Mouse (Mus musculus) hindbrain, embryonic 13.5 days (tissue): ENCODE data around the gene Gpr1. TPM values are rescaled to one million over a fixed set of nuclear protein-coding genes. Genes with fewer than 3 reads are reported as not detected.
A peak's percentile ranks its signal among the peaks of the same experiment; 100 is the strongest.

Experiments used
- ATAC-seq: fragments of 200-750 bp; cut with Nextera tagmentation; 2 replicates; pipeline ENCODE4 v1.8.0; 2017; ENCODE audit warnings: moderate TSS enrichment; ENCODE audit not compliant: low FRiP score
- H3K27ac ChIP-seq: fragments of 300-500 bp; sonication (generic); 2 replicates; pipeline ENCODE4 v1.5.1; 2015; ENCODE audit warnings: inconsistent platforms, mild to moderate bottlenecking, moderate library complexity
- H3K27me3 ChIP-seq: fragments of 300-500 bp; sonication (generic); 2 replicates; pipeline ENCODE4 v1.6.1; 2015; ENCODE audit warnings: mild to moderate bottlenecking, inconsistent platforms
- H3K36me3 ChIP-seq: fragments of 300-500 bp; sonication (generic); 2 replicates; pipeline ENCODE4 v1.6.1; 2015; ENCODE audit warnings: mild to moderate bottlenecking, inconsistent platforms
- H3K4me1 ChIP-seq: fragments of 300-500 bp; sonication (generic); replicated peaks from 2 replicates; pipeline ENCODE4 v1.6.1; 2015; ENCODE audit warnings: inconsistent platforms
- H3K4me2 ChIP-seq: fragments of 300-500 bp; sonication (generic); 2 replicates; pipeline ENCODE4 v1.6.1; 2015; ENCODE audit warnings: inconsistent platforms, mild to moderate bottlenecking, moderate library complexity
- H3K4me3 ChIP-seq: fragments of 300-500 bp; sonication (generic); 2 replicates; pipeline ENCODE4 v1.5.1; 2015; ENCODE audit warnings: mild to moderate bottlenecking, inconsistent platforms
- H3K9ac ChIP-seq: fragments of 300-500 bp; sonication (generic); 2 replicates; pipeline ENCODE4 v1.6.1; 2015; ENCODE audit warnings: mild to moderate bottlenecking, inconsistent platforms
- H3K9me3 ChIP-seq: fragments of 300-500 bp; sonication (generic); 2 replicates; pipeline ENCODE4 v1.6.1; 2016; ENCODE audit warnings: inconsistent platforms
- WGBS: fragments of 180-500 bp; shearing (Covaris S2); methylation state at CpG from one replicate; pipeline ENCODE4 v1.1.7; 2015; 5-methylcytosine and 5-hydroxymethylcytosine counted together
- polyA plus RNA-seq: library from polyadenylated mRNA; unstranded; fragments of >200 nt; fragmentation: Nextera tagmentation; extraction: Ambion mirVana; gene quantifications from 2 replicates; pipeline ENCODE4 v1.2.1, GENCODE M21; 2015

Gene Gpr1
- polyA plus RNA-seq, 1 experiment from 2014 or later = 0.73 TPM

DNA sequence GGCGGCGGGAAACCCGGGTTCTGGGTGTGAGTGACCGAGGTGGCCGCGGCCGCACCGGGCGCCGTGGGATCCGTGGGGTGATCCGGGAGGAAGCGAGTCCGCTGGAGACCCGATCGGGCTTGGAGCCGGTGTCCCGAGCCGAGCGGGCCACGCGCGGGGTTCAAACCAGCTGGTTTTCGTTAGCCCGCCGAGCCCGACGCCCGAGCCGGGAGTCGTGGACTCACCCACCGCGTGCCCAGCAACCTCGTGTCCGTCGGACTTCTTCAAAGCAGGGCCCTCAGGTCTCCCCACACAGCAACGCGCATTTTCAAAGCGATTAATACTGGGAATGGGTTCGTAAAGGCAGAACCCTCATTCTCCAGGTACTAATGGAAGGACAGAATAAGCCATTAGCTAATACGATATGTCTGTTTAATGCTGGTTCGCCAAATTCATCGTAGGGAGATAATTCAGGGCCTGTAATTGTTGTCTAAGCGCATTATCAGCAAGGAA is 34.1 kb upstream of the Gpr1 start:
- peak overlapping the region; percentile 62 for H3K27ac ChIP-seq

DNA sequence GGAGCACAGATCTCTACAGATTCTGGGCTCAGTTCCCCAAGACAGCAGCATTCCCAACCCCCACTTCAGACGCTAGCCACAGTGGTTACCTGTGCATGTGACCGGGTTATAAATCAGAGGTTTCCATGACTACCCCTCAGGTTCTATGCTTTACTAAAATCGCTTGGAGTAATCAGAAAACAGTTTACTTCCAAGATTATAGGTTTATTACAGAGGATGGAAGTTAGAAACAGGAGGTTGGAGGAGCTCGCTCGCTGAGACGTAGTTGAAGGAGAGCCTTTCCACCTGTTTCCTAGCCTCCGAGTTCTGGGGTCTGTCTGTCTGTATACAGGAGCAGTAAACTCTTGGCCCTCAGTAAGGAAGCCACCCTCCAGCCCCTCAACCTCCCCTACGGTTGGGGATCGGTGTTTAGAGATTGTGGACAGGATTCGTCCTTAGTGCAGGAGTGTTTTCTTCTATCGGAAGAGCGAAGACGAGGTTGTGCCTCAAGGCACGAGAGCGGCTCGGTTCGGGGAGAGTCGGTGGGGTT is 33.6 kb upstream of the Gpr1 start:
- Histone ChIP-seq H3K36me3 (no peaks in the 10 kb centered on the region), H3K4me3 (peak overlapping the region; percentile 35), H3K9me3 (no peaks in the 10 kb centered on the region), H3K4me1 (peaks cover 16% of the 10 kb centered on the region), H3K27ac (peak overlapping the region; percentile 62), H3K4me2 (peak overlapping the region; percentile 56), H3K27me3 (peaks cover 76% of the 10 kb centered on the region), H3K9ac (peak overlapping the region; percentile 66)
- no peak for ATAC-seq
- WGBS = under 1% methylated on average over 18 of the region's 18 CpGs

More for the DNA sequence above, 34.1 kb upstream of the Gpr1 start:
- peaks cover 21% of the 10 kb centered on the region for H3K4me1 ChIP-seq
- 3% methylated on average over 44 of the region's 44 CpGs for WGBS
- no peak for ATAC-seq
- no peaks in the 10 kb centered on the region for H3K9me3 ChIP-seq
- H3K27me3 ChIP-seq = peaks cover 81% of the 10 kb centered on the region
- H3K4me3 ChIP-seq = peak overlapping the region; percentile 35
- H3K4me2 ChIP-seq = peak overlapping the region; percentile 56
- no peaks in the 10 kb centered on the region for H3K36me3 ChIP-seq
- H3K9ac ChIP-seq = peak overlapping the region; percentile 66

DNA sequence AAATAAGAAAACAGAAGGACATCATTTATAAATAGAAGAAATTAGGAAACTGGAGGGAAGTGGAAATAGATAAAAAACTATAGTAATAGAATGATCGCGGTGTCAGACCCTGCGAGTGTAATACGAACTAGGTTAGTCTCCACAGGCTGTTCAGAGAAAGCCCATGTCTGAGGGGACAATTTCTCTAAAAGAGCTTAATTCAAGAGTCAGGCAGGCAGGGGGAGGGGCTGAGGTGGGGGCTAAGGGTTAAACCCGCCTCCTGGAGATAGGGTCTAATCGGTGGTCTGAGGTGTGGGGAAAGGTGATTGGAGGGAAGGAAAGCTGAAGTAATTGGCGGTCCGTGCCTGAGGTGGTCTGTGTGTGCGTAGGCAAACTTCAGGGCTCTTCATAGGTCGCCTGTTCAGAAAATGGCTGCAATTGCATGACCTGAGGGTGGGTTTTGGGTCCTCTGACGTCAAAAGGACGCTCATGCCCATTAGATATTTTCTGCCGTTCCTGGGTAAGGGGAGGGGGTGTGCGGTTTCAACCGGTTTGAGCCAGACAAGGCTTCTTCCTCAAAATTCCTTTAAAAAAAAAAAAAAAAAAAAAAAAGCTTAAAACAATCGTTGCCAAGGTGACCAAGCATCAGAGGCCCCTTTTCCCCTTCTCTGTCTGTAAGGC is 32.6 kb upstream of the Gpr1 start:
- peak; percentile 85 for ATAC-seq
- Histone ChIP-seq H3K27ac (no peak overlapping the region), H3K9ac (no peak overlapping the region), H3K4me2 (peak overlapping the region; percentile 56), H3K4me3 (peak overlapping the region; percentile 17), H3K27me3 (peaks cover 67% of the 10 kb centered on the region), H3K36me3 (no peaks in the 10 kb centered on the region), H3K9me3 (no peaks in the 10 kb centered on the region), H3K4me1 (peaks cover 12% of the 10 kb centered on the region)
- WGBS = 2% methylated on average over 16 of the region's 16 CpGs

DNA sequence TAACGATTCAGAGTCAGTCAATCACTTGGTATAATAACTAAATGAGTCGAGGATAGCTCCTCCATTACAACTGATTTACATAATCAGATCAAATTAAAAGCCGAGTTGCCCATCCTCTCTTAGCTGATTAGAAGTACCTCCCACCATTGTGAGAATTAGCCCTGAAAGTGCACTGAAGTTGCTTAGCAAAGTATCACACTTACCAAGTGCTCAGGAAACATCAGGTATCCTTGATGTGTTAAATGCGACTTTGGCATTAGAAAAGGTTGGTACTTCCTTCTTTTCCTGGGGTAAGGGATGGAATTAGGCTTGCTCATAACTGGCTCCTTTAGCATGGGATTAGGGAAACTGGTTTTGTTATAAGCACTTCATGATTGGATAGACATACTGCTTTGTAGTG is 29.5 kb upstream of the Gpr1 start:
- Histone ChIP-seq H3K27ac (no peak overlapping the region), H3K9ac (no peak overlapping the region), H3K9me3 (no peaks in the 10 kb centered on the region), H3K4me2 (no peak overlapping the region), H3K4me3 (no peak overlapping the region), H3K27me3 (peaks cover 36% of the 10 kb centered on the region), H3K36me3 (no peaks in the 10 kb centered on the region), H3K4me1 (peaks cover 12% of the 10 kb centered on the region)
- WGBS = 69% methylated on average over 4 of the region's 4 CpGs
- no peak for ATAC-seq

DNA sequence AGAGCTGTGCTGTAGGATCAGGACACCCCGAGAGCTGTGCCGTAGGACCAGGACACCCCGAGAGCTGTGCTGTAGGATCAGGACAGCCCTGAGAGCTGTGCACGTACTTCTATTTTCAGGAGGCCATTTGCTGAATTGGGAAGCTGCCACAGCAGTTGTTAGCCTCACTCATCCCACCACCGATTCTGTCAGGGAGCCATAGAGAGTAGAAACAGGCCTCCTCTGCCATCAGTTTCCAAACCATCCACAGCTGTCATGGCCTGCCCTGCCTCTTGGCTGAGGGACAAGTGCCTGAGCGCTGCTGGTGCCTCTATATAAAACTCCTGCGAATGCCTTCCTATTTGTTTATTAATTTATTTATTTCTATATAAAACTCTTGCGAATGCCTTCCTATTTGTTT is 25.4 kb upstream of the Gpr1 start:
- H3K4me2 ChIP-seq = no peak overlapping the region
- peaks cover 2% of the 10 kb centered on the region; the same call in 1 of the 2 replicates for H3K27me3 ChIP-seq
- no peak overlapping the region for H3K4me3 ChIP-seq
- WGBS = 94% methylated on average over 8 of the region's 8 CpGs
- H3K4me1 ChIP-seq = peaks cover 9% of the 10 kb centered on the region
- no peak for ATAC-seq
- H3K27ac ChIP-seq = no peak overlapping the region
- H3K9ac ChIP-seq = no peak overlapping the region
- H3K36me3 ChIP-seq = no peaks in the 10 kb centered on the region
- no peaks in the 10 kb centered on the region for H3K9me3 ChIP-seq

DNA sequence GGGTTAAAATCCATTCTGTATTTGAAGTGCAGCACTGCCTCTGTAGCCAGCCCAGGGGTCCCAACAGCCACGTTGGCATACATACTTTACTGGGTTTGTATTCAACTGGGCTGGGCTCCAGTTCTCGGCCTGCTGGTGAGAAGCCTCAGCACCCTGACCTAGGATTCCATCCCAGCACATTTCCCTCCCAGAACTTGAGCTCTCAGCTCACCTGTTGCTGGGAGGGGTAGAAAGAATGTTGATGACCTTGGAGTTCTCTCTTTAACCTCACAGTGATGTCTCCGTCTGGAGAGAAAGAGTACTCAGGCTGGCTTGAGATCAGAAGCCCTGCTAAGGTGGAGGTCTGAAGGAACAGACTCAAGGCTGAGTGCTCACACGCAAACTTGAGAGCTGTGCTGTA is 25.0 kb upstream of the Gpr1 start:
- ATAC-seq = no peak
- no peak overlapping the region for H3K4me2 ChIP-seq
- H3K9me3 ChIP-seq = no peaks in the 10 kb centered on the region
- 0 out of 2 replicates have a peak, but pooled peaks cover 3% of the 10 kb centered on the region for H3K27me3 ChIP-seq
- no peak overlapping the region for H3K4me3 ChIP-seq
- no peaks in the 10 kb centered on the region for H3K36me3 ChIP-seq
- 63% methylated on average over 4 of the region's 4 CpGs for WGBS
- H3K9ac ChIP-seq = no peak overlapping the region
- peaks cover 9% of the 10 kb centered on the region for H3K4me1 ChIP-seq
- H3K27ac ChIP-seq = no peak overlapping the region

DNA sequence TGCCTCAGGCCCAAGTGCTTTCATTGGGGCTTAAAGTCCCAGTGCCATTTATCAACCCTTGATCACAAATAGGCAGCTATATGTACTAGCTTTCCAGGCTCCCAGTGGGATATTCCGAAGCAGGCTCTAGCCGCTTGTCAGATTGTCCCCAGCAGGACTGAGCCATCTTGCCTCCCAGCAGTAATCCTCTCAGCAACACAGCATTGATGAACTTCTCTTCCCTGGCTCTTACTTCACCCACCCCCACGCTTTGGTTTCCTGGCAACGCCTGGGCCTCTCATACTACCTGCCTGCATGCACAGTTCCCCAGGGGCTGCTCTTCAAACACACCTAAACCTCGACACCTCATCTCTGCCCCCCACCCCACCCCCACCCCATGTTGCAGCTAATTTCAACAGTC is 23.0 kb upstream of the Gpr1 start:
- Histone ChIP-seq H3K4me1 (peaks cover 9% of the 10 kb centered on the region), H3K9ac (no peak overlapping the region), H3K4me3 (no peak overlapping the region), H3K36me3 (no peaks in the 10 kb centered on the region), H3K27me3 (0 out of 2 replicates have a peak, but pooled peaks cover 3% of the 10 kb centered on the region), H3K4me2 (no peak overlapping the region), H3K9me3 (no peaks in the 10 kb centered on the region), H3K27ac (peak overlapping the region; percentile 52; the same call in 1 of the 2 replicates)
- no peak for ATAC-seq
- WGBS = 13% methylated on average over 5 of the region's 5 CpGs

DNA sequence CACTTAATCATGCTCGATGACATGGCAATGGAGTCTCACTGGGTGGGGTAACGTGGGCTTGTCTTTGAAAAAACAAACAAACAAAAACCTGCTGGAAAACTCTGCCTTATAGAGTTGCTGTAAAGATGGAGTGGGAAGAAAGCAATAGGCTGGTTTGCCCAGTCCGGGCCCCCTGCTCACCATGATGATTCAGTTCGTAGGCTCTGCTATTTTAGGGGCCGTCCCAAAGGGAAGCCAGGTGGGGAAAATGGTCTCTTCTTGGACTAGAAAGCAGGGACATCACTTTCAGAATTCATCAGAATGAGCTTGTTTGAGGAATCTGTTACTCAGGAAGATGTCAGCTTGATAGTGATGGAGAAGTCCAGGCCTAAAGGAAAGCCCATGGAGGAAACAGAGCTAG is 12.9 kb upstream of the Gpr1 start:
- 80% methylated on average over 5 of the region's 5 CpGs for WGBS
- Histone ChIP-seq H3K27ac (no peak overlapping the region), H3K4me1 (peaks cover 3% of the 10 kb centered on the region; the same call in 1 of the 2 replicates), H3K4me2 (no peak overlapping the region), H3K9me3 (no peaks in the 10 kb centered on the region), H3K27me3 (no peaks in the 10 kb centered on the region), H3K9ac (no peak overlapping the region), H3K36me3 (no peaks in the 10 kb centered on the region), H3K4me3 (no peak overlapping the region)
- ATAC-seq = no peak

DNA sequence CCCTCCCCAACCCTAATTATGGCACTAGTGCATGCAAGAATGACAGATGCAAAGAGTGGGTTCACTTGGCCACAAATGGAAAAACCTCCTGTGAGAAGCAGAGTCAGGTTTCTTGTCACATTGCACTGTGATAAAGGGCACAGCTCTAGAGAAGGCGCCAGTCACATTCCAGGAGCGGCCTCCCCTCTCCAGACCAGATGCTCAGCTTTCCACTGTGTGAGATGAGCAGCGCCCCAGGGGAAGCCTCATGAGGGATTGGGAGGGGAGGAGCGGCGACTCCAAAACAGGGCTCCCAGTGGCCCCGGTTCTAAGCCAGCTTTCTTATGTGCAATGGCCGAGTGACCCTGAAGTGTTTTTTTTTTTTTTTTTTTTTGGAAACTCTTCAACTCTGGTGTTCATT is 11.5 kb upstream of the Gpr1 start:
- H3K9ac ChIP-seq = no peak overlapping the region
- H3K4me1 ChIP-seq = peaks cover 3% of the 10 kb centered on the region; the same call in 1 of the 2 replicates
- H3K4me2 ChIP-seq = no peak overlapping the region
- ATAC-seq = no peak
- H3K36me3 ChIP-seq = no peaks in the 10 kb centered on the region
- no peaks in the 10 kb centered on the region for H3K27me3 ChIP-seq
- H3K27ac ChIP-seq = no peak overlapping the region
- H3K9me3 ChIP-seq = no peaks in the 10 kb centered on the region
- 8% methylated on average over 7 of the region's 7 CpGs for WGBS
- no peak overlapping the region for H3K4me3 ChIP-seq

DNA sequence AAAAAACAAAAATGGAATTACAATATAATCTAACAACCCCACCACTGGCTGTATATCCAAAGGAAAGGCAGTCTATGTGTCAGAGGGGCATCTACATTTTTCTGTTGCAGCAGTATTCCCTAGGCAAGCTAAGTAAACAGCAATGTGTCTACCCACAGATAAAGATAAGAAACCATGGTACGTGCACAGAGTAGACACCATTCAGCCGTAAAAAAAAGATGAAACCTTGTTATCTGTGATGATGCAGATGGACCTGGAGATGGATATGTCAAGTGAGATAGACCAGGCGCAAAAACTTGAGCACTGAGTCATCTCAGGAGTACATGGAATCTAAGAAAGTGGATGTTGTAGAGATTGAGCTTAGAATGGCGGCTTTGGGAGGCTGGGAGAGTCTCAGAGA is 10.7 kb upstream of the Gpr1 start:
- Histone ChIP-seq H3K27ac (no peak overlapping the region), H3K4me1 (peaks cover 3% of the 10 kb centered on the region; the same call in 1 of the 2 replicates), H3K9me3 (no peaks in the 10 kb centered on the region), H3K4me2 (no peak overlapping the region), H3K4me3 (no peak overlapping the region), H3K9ac (no peak overlapping the region), H3K27me3 (no peaks in the 10 kb centered on the region), H3K36me3 (no peaks in the 10 kb centered on the region)
- WGBS = 89% methylated on average over 4 of the region's 4 CpGs
- ATAC-seq = no peak

DNA sequence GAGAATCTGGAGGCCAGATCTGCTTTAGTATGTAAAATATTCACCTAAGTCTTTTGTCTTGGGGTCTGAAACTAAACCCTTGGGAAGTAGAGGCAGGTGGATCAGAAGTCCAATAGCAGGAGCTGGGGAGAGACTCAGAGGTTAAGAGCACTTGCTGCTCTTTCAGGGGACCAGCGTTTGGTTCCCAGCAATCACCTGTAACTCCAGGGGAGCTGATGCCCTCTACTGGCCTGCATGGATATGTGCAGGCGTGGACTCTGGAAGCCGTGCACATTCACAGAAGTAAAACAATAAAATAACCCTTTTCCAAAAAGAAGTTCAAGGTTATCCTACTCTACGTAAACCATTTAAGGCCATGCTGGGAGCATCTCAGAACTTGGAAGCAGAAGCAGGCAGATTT is 4.9 kb upstream of the Gpr1 start:
- no peak for ATAC-seq
- H3K4me1 ChIP-seq = peaks cover 8% of the 10 kb centered on the region; the same call in 1 of the 2 replicates

DNA sequence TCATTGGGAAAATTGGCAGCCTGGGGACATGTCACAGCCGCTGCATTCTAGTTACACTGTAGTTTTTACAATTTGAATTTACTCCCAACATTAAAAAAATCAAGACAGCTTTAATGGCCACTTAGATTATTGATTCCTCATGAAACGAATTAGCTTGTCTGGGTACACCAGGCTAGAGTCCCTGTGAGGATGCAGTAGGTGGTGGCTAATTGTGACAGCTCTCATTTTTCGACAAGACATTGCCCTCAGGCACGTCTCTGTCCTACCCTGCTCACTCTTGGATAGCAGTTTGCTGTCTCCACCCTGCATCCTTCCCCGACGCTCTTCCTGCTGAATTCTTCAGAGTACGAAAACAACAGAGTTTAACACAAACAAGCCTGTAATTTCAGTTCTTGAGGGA is 288 bp upstream of the Gpr1 start:
- H3K4me3 ChIP-seq = no peak overlapping the region
- H3K27ac ChIP-seq = peak overlapping the region; percentile 71; the same call in 1 of the 2 replicates
- no peak for ATAC-seq

More for the DNA sequence above, 4.9 kb upstream of the Gpr1 start:
- no peak overlapping the region for H3K9ac ChIP-seq
- no peaks in the 10 kb centered on the region for H3K27me3 ChIP-seq
- no peak overlapping the region for H3K4me3 ChIP-seq
- no peak overlapping the region for H3K27ac ChIP-seq
- no peaks in the 10 kb centered on the region for H3K9me3 ChIP-seq
- H3K4me2 ChIP-seq = no peak overlapping the region
- H3K36me3 ChIP-seq = no peaks in the 10 kb centered on the region
- 96% methylated on average over 4 of the region's 4 CpGs for WGBS

More for the DNA sequence above, 288 bp upstream of the Gpr1 start:
- peaks cover 17% of the 10 kb centered on the region for H3K4me1 ChIP-seq
- H3K36me3 ChIP-seq = no peaks in the 10 kb centered on the region
- 42% methylated on average over 7 of the region's 7 CpGs for WGBS
- H3K4me2 ChIP-seq = no peak overlapping the region
- no peak overlapping the region for H3K9ac ChIP-seq
- H3K27me3 ChIP-seq = no peaks in the 10 kb centered on the region
- no peaks in the 10 kb centered on the region for H3K9me3 ChIP-seq
